Comparison of ENCODE assay signal across 17 mouse cellular contexts in genomic region chr16:49708074-49708473, GRCm38 (mm10). TPM values are rescaled to one million over a fixed set of nuclear protein-coding genes. Genes with fewer than 3 reads are reported as not detected.
DNase-seq lines count a peak whose midpoint lies in the region; ATAC-seq and TF ChIP-seq lines count a peak whose summit lies in the region.
"Had no signal": no experiment of that assay in that cellular context is flagged by ENCODE, and none has a peak within 500 bp of the region (broad histone marks: within the 10 kb centered on the region; RNA-seq: fewer than 3 reads in every experiment).

No protein-coding gene starts in this region.

- ATAC-seq in G1E (ENCODE audit: extremely low read depth, insufficient number of reproducible peaks, low FRiP score, poor library complexity, severe bottlenecking), result peak; percentile 49
- no peak for ATAC-seq in liver, postnatal 0 days

- no peak overlapping the region for H3K4me3 ChIP-seq in G1E (ENCODE audit: low read depth, low read length)
- no peak overlapping the region for H3K4me3 ChIP-seq in liver, postnatal 0 days (ENCODE audit: low read depth, low read length)
- H3K4me3 ChIP-seq: forebrain, embryonic 12.5 days; heart, embryonic 10.5 days had no signal

- 18% methylated on average over 1 of the region's 1 CpGs for WGBS in liver, postnatal 0 days (ENCODE audit: insufficient replicate concordance)

- peaks cover 49% of the 10 kb centered on the region for H3K36me3 ChIP-seq in G1E (replicated peaks)
- no peaks in the 10 kb centered on the region for H3K36me3 ChIP-seq in liver, postnatal 0 days (replicated peaks; ENCODE audit: insufficient read depth, low read length)
- H3K36me3 ChIP-seq: heart, embryonic 10.5 days had no signal

- no peaks in the 10 kb centered on the region for H3K9me3 ChIP-seq in G1E (replicated peaks)
- H3K9me3 ChIP-seq in liver, postnatal 0 days (ENCODE audit: low read length), result no peaks in the 10 kb centered on the region
- H3K9me3 ChIP-seq: forebrain, embryonic 12.5 days; heart, embryonic 10.5 days had no signal

- H3K27ac ChIP-seq in liver, postnatal 0 days (ENCODE audit: low read depth), result no peak overlapping the region
- H3K27ac ChIP-seq: forebrain, embryonic 12.5 days; heart, embryonic 10.5 days; hindbrain, embryonic 14.5 days; macrophage had no signal

- TF ChIP-seq EP300 in liver, postnatal 0 days (IDR thresholded peaks at IDR 0.05; ENCODE audit: low read depth), result no peak

- H3K4me2 ChIP-seq in liver, postnatal 0 days (ENCODE audit: low read depth, low read length), result no peak overlapping the region
- H3K4me2 ChIP-seq: forebrain, embryonic 12.5 days; hindbrain, embryonic 14.5 days had no signal

- no peaks in the 10 kb centered on the region for H3K27me3 ChIP-seq in G1E (ENCODE audit: insufficient read depth, low read length)
- no peaks in the 10 kb centered on the region for H3K27me3 ChIP-seq in liver, postnatal 0 days (ENCODE audit: insufficient read depth, low read length)
- H3K27me3 ChIP-seq: forebrain, embryonic 12.5 days had no signal

- no peak overlapping the region for H3K9ac ChIP-seq in liver, postnatal 0 days (replicated peaks)
- H3K9ac ChIP-seq: forebrain, embryonic 12.5 days; hindbrain, embryonic 14.5 days had no signal

- peak; percentile 15 for DNase-seq in lung, postnatal 25 days (ENCODE audit: low spot score)
- no peak for DNase-seq in lung, postnatal 4 days
- no peak for DNase-seq in G1E (ENCODE audit: low spot score)
- DNase-seq in naive thymus-derived CD4-positive, alpha-beta T cell, adult 2 months (ENCODE audit: low read depth), result peak; percentile 24
- peak; percentile 31 to 60 for DNase-seq in thymus, postnatal 36 days
- DNase-seq in layer of hippocampus, postnatal 25 days (ENCODE audit: extremely low spot score in 1 of 2, low spot score in 1 of 2), result no peak
- DNase-seq in frontal cortex, postnatal 36 days (ENCODE audit: low spot score in 2 of 2), result no peak
- DNase-seq in liver, postnatal 0 days, result no peak
- DNase-seq: cerebellum, postnatal 25 days; gastrocnemius, postnatal 25 days; kidney, adult 18-20 months; kidney, postnatal 36 days; midbrain, embryonic 14.5 days had no signal

- peaks cover 17% of the 10 kb centered on the region for H3K4me1 ChIP-seq in G1E (ENCODE audit: insufficient read depth, low read depth, low read length)
- 0 out of 2 replicates have a peak, but pooled peaks cover 3% of the 10 kb centered on the region for H3K4me1 ChIP-seq in liver, postnatal 0 days (ENCODE audit: insufficient read depth)
- H3K4me1 ChIP-seq: forebrain, embryonic 12.5 days; heart, embryonic 10.5 days had no signal

- no peak for TF ChIP-seq CTCF in G1E (IDR thresholded peaks at IDR 0.05; ENCODE audit: low read depth, low read length)
- TF ChIP-seq CTCF in liver, postnatal 0 days (IDR thresholded peaks at IDR 0.05; ENCODE audit: low read depth), result no peak

RNA-seq across cellular contexts. Expression of gene Ift57, which starts 9.0 kb away (rescaled TPM):
- total RNA-seq in G1E (2014; fragmentation: Nextera tagmentation) (30.8 and 31.4 TPM in 2 replicates), G1E (2017) (44.7 and 52.3 TPM in 2 replicates)
- 12.9 and 17.4 TPM in 2 replicates for polyA plus RNA-seq in G1E (2012)
- total RNA-seq in layer of hippocampus, postnatal 25 days (2021), result 10 to 100 TPM; 52.7 to 54.4 TPM
- polyA plus RNA-seq in liver, postnatal 0 days (2015; fragmentation: Nextera tagmentation; extraction: Ambion mirVana), result 4.0 and 5.8 TPM in 2 replicates

Comparison
In these comparisons a context has a peak if more than half of its experiments do, and no peak if none do; other contexts are left out.
1. DNase-seq: peak in lung, postnatal 25 days (single experiment), naive thymus-derived CD4-positive, alpha-beta T cell, adult 2 months (single experiment) and thymus, postnatal 36 days (2 of 2); none in lung, postnatal 4 days (0 of 2), G1E (single experiment), layer of hippocampus, postnatal 25 days (0 of 2), frontal cortex, postnatal 36 days (0 of 2) and liver, postnatal 0 days (single experiment).